Mouse (Mus musculus): ENCODE measurements around the gene Mt4.

- TF ChIP-seq CTCF (IDR thresholded peaks at IDR 0.05; ENCODE audit: borderline replicate concordance, insufficient read depth, low read length): no peak
- no peak for TF ChIP-seq POLR2A (IDR thresholded peaks at IDR 0.05; ENCODE audit: low read depth, low read length)
These were observed 38.0 kb upstream of the Mt4 start for GRCm38 (mm10) chr8:94098996-94099395.
